Mouse (Mus musculus) CH12.LX (cell line): ENCODE measurements at regions not wholly inside any gene's neighbourhood (a gene's known extent, or its start where the extent isn't known, plus 50 kb on each side); places are given as distances from the start of the nearest gene placed in this dataset.

Experiments used
- CTCF ChIP-seq, 2 experiments: IDR thresholded peaks in 1 of 2; conservative IDR thresholded peaks in 1 of 2; 2 replicates each; pipeline ENCODE4 v1.5.1; 2011 to 2012; ENCODE audit warnings: low read depth in 2 of 2, low read length in 2 of 2, improper control_type of control experiment in 1 of 2, inconsistent platforms in 1 of 2, mild to moderate bottlenecking in 1 of 2, moderate library complexity in 1 of 2
- ETS1 ChIP-seq: conservative IDR thresholded peaks from 2 replicates; pipeline ENCODE4 v1.6.1; 2012; ENCODE audit warnings: low read depth, mild to moderate bottlenecking, inconsistent platforms, low read length, improper control_type of control experiment, moderate library complexity
- MAZ ChIP-seq: IDR thresholded peaks from 2 replicates; pipeline ENCODE4 v1.6.1; 2012; ENCODE audit warnings: low read depth, mild to moderate bottlenecking, inconsistent platforms, low read length, improper control_type of control experiment, moderate library complexity
- NRF1 ChIP-seq: IDR thresholded peaks from 2 replicates; pipeline ENCODE4 v1.6.1; 2014; ENCODE audit warnings: low read depth, mild to moderate bottlenecking, inconsistent platforms, low read length, improper control_type of control experiment, moderate library complexity
- TBP ChIP-seq: conservative IDR thresholded peaks from 2 replicates; pipeline ENCODE4 v1.6.1; 2011; ENCODE audit warnings: low read depth, low read length, improper control_type of control experiment
- USF1 ChIP-seq: IDR thresholded peaks from 2 replicates; pipeline ENCODE4 v1.6.1; 2014; ENCODE audit warnings: low read depth, mild to moderate bottlenecking, inconsistent platforms, low read length, improper control_type of control experiment

DNA sequence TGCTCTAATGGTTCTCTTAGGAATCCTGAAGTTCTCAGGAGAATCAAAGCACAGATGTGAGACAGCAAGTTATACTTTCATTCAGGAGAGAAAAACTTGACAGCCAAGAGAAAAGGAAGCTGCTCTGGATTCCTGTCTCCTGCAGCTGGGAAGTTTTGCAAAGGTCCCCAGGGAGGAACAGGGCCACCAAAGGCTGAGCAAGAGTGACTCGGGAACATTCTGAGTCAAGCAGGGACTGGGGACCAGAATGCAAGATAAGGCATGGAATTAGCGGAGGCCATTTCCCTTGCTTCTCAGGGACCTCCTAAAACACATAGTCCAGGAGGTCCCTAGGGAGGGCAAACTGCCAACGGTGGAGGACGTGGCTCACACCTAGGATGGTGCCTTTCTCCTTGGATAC lies 127.1 kb upstream of the Sesn3 start:
- TF ChIP-seq NRF1 (no peak), TBP (no peak), MAZ (no peak), USF1 (no peak), CTCF (conservative IDR thresholded peaks at IDR 0.05 in 1 of 2, IDR thresholded peaks at IDR 0.05 in 1 of 2; ENCODE audit: low read depth in 2 of 2, low read length in 2 of 2) (no peak), ETS1 (no peak)
